Mouse (Mus musculus) hematopoietic stem cell, adult 5-6 weeks (primary cell): ENCODE results near the gene Rragb. TPM values are rescaled to one million over a fixed set of nuclear protein-coding genes. Genes with fewer than 3 reads are reported as not detected.
A peak's percentile ranks its signal among the peaks of the same experiment; 100 is the strongest.
"Not testable (repeated sequence)": the region's sequence is repeated elsewhere in the genome, so short reads cannot be mapped to it uniquely, and the experiment has no call there.

Experiments
- ATAC-seq, 2 experiments: fragments of 125-278 bp in 1 of 2; replicated peaks in 1 of 2; 2 replicates each; pipeline ENCODE4 v1.8.0; 2016 to 2017; ENCODE audit warnings: inconsistent platforms in 2 of 2, mild to moderate bottlenecking in 2 of 2, moderate number of reproducible peaks in 2 of 2, low read depth in 1 of 2, moderate TSS enrichment in 1 of 2; ENCODE audit not compliant: low FRiP score in 2 of 2, poor library complexity in 2 of 2, severe bottlenecking in 2 of 2, insufficient read depth in 1 of 2, low TSS enrichment in 1 of 2
- total RNA-seq: library from RNA; stranded (forward); fragments of 172-1452, 232-1000 nt; gene quantifications from 2 replicates; pipeline ENCODE4 v1.2.3, GENCODE M21; 2017

Rragb gene
- total RNA-seq: 14.4 and 16.4 TPM in 2 replicates

DNA sequence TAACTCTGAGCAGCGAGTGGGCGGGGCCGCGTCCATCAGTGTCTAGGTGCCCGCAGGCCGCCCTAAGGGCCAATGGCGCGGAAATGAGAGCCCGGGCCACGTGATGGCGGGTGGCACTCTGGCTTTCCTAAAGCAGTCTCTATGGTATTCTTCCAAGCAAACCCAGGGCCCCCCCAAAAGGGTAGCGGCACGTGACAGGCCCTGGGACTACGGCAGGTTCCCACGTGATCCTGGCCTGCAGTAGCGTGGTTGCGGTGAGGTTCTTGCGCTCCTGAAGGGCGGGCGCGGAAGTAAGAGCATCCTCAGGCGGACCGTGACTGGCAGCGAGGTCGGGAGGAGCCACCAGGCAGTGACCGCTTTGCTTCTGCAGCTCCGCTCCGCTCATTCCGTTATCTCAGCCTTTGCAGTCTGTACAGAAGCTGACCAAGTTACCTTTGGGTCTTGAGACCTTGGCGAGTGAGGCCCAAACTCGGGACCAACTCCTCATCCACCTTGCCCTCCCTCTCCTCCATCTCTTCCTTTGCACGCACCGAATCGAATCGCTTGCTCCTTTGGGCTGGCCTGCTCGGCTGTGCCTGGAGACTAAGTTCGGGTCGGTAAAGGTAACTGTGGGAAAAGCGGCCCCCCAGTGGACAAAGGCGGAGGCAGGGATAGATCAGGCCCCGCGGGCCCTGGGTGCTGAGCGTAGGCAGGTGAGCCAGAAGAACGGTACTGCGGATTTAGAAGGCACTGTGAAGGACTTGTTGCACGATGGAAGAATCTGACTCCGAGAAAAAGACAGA, at the start of gene Rragb:
Gene Rragb (plus strand): TSS at position 248 of the 782 bp plus-strand sequence.
- peak; percentile 98 to 100 for ATAC-seq

DNA sequence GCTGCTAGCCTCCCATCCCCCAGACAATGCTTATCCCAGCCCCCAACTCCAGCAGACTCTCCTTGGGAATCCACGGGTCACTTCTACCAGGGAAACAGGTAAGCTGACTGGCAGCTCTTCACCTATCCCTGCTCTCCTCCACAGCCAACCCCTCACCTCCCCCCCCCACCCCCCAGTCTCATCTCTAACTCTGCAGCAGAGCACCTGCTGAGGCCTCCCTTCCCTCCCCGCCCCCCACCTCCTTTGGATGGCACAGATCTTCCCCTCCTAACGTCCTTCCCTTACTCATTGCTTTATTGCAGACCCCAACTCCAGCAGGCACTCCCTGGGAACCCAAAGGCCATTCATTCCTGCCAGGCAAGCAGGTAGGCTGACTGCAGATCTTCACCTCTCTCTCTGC, 21.3 kb upstream of the Rragb start, which contains the start of gene Foxr2:
Gene Foxr2 (plus strand): TSS at position 301 of the 400 bp plus-strand sequence.
- no peak for ATAC-seq

DNA sequence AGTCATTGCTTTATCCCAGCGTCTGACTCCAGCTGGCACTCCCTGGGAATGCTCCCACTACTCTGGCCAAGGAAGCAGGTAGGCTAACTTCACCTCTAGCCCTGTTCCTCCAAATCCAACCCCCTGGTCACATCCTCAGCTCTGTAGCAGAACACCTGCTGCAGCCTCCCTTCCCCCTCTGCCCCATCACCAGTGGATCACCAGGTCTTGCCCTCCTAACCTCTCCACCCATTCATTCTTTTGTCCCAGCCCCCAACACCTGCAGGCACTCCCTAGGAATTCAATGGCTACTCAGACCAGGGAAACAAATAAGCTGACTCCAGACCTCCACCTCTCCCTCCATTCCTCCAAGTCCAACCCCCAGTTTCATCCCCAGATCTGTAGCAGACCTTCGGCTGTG, 20.8 kb upstream of the Rragb start:
- ATAC-seq: no peak

DNA sequence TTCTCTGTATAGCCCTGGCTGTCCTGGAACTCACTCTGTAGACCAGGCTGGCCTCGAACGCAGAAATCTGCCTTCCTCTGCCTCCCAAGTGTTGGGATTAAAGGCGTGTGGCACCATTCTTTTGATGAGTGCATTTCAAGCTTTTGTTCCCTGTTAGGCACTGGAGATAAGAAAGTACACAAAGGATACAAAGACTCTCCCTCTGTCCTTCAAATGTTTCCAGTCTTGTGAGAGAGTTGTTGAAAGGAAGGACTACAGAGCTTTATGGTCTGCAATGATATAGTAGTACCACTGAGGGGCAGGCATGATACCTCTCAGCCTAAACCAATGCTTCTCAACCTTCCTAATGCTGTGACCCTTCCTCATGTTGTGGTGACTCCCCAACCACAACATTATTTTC, 2.9 kb downstream of the Rragb start:
- ATAC-seq: no peak

DNA sequence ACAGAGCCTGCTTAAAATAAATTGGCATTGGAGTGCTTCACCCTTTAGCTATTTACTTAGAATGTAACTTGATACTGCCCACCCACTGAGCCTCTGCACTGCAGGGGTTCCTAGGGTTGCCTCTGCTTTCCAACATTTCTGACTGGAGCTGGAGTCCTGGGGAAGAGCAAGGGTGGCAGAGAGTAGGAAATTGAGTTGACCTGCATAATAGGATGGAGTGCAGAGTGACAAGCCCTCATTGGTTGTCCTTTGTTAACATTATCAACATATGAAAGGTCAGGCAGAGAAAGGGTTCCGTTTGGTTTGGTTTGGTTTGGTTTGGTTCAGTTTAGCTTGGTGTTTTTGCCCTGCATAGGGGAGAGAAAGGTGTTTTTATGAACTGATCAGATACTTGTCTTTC, 12.0 kb downstream of the Rragb start:
- no peak for ATAC-seq

DNA sequence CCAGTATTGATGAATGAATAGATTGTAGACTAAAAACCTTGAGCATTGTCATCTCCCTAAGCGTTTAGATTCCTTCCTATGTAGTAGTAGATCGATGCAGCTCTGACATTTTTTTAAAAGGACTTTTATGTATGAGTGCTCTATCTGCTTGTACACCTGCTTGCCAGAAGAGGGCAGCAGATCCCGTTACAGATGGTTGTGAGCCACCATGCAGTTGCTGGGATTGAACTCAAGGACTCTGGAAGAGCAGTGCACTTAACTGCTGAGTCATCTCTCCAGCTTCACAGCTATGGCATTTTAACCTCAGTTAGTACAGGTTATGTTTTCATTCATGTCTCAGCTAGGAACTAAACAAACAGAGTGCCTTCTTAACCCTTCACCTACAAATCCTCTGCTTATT, 15.5 kb downstream of the Rragb start:
- peak; percentile 12 to 32; a peak in 1 of 4 replicates for ATAC-seq

DNA sequence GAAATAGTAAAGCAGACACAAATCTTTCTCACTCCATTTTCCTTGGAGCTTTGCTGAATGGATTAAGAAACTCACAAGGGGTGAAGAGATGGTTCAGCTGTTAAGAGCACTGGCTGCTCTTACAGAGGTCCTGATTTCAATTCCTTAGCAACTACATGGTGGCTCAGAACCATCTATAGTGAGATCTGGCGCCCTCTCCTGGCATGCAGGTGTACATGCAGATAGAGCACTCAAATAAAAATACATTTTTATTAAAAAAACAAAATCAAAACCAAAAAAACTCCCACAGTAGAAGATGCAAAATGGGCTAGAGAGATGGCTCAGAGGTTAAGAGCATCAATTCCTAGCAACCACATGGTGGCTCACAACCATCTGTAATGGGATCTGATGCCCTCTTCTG, 35.0 kb downstream of the Rragb start:
- ATAC-seq: no peak

DNA sequence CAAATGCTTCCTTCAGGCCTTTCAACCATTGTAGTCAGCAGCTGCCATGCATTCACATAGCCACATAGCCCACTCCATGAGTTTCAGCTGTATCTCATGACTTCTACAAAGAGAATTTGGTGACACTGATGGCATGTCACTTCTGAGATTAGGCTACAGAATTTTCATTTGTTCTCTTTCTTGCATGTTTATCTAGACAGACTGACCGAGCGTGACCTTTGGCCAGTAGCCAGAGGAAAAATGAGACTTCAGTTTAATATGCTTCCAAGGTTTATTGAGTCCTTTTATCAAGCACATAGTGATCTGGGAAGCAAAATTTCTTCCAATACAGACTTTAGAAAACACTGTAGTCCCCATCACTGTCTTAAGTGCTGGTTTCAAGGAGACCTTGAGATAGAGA, 42.4 kb downstream of the Rragb start:
- no peak for ATAC-seq

DNA sequence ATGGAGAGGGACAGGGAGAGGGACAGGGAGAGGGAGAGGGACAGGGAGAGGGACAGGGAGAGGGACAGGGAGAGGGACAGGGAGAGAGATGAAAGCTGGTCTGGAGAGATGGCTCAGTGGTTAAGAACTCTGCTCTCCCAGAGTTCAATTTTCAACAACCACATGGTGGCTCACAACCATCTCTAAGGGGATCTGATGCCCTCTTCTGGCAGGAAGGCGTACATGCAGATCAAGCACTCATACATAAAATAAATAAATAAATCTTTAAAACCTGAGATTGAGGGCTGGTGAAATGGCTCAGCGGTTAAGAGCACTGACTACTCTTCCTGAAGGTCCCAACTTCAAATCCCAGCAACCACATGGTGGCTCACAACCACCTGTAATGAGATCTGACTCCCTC, 59.4 kb downstream of the Rragb start:
- not testable (repeated sequence) for ATAC-seq

DNA sequence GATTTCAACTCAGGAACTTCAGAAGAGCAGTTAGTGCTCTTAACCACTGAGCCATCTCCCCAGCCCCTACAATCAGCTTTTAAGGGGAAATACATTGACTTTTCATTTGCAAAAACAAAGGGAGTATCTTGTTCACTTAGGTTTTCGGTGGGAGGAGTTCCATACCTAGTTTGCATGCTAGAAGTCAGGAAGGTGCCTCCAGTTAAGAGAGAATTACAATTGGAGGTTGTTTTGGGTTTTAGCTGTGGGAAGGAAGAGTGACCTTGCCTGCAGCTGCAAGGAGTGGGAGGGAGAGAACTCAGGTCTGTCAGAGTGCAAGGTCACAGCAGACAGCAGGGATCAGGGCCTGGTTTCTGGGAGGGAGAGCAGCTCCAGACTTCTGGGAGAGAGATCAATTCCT, 71.3 kb downstream of the Rragb start:
- no peak for ATAC-seq

Other genes with a start within 250 kb of the Rragb start
- gene Usp51, start 133.5 kb upstream of the Rragb start, total RNA-seq: 0.13 TPM in 1 of 2 replicates, not detected in the other
- 3.6 and 9.1 TPM in 2 replicates for gene Mageh1, start 102.4 kb upstream of the Rragb start, total RNA-seq
- gene Foxr2, start 21.2 kb upstream of the Rragb start, total RNA-seq: not detected in 2 replicates
- gene Klf8, start 97.5 kb downstream of the Rragb start, total RNA-seq: 3.4 and 13.8 TPM in 2 replicates